Mouse (Mus musculus): Measurements from ENCODE around the gene Atg4c. TPM values are rescaled to one million over a fixed set of nuclear protein-coding genes. Genes with fewer than 3 reads are reported as not detected.

The Atg4c gene
- polyA plus RNA-seq, 1 experiment from 2014 or later, result 3.8 TPM

GRCm38 (mm10) chr4:99174265-99174664 is 19.5 kb upstream of the Atg4c start:
- no peaks in the 10 kb centered on the region for H3K9me3 ChIP-seq (replicated peaks)
- no peak overlapping the region for H3K4me2 ChIP-seq
- no peak overlapping the region for H3K4me3 ChIP-seq (replicated peaks)
- H3K4me1 ChIP-seq (replicated peaks), result no peaks in the 10 kb centered on the region
- no peaks in the 10 kb centered on the region for H3K27me3 ChIP-seq
- no peak for DNase-seq
- 72% methylated on average over 7 of the region's 7 CpGs for WGBS (ENCODE audit: insufficient replicate concordance)
- no peak for ATAC-seq (ENCODE audit: low read depth)
- no peak overlapping the region for H3K27ac ChIP-seq
- no peak overlapping the region for H3K9ac ChIP-seq
- no peaks in the 10 kb centered on the region for H3K36me3 ChIP-seq

GRCm38 (mm10) chr4:99176841-99177240 is 16.9 kb upstream of the Atg4c start:
- no peaks in the 10 kb centered on the region for H3K27me3 ChIP-seq
- no peak overlapping the region for H3K27ac ChIP-seq
- no peak overlapping the region for H3K4me3 ChIP-seq (replicated peaks)
- H3K9ac ChIP-seq, result no peak overlapping the region
- no peak overlapping the region for H3K4me2 ChIP-seq
- H3K4me1 ChIP-seq (replicated peaks), result no peaks in the 10 kb centered on the region
- WGBS (ENCODE audit: insufficient replicate concordance), result 55% methylated on average over 7 of the region's 7 CpGs
- no peaks in the 10 kb centered on the region for H3K36me3 ChIP-seq
- DNase-seq (no peak), ATAC-seq (ENCODE audit: low read depth) (no peak)
- no peaks in the 10 kb centered on the region for H3K9me3 ChIP-seq (replicated peaks)

- WGBS (ENCODE audit: insufficient replicate concordance), result 53% methylated on average over 4 of the region's 4 CpGs
- H3K4me3 ChIP-seq (replicated peaks), result no peak overlapping the region
- DNase-seq (no peak), ATAC-seq (ENCODE audit: low read depth) (no peak)
- no peaks in the 10 kb centered on the region for H3K9me3 ChIP-seq (replicated peaks)
- no peak overlapping the region for H3K9ac ChIP-seq
- no peaks in the 10 kb centered on the region for H3K27me3 ChIP-seq
- H3K27ac ChIP-seq, result no peak overlapping the region
- H3K4me2 ChIP-seq, result no peak overlapping the region
- H3K4me1 ChIP-seq (replicated peaks), result no peaks in the 10 kb centered on the region
- no peaks in the 10 kb centered on the region for H3K36me3 ChIP-seq
Observed at GRCm38 (mm10) chr4:99177255-99177654, 16.5 kb upstream of the Atg4c start.

GRCm38 (mm10) chr4:99178851-99179250 is 14.9 kb upstream of the Atg4c start:
- H3K27ac ChIP-seq, result no peak overlapping the region
- no peaks in the 10 kb centered on the region for H3K4me1 ChIP-seq (replicated peaks)
- ATAC-seq (ENCODE audit: low read depth), result no peak
- H3K36me3 ChIP-seq, result no peaks in the 10 kb centered on the region
- H3K4me2 ChIP-seq, result no peak overlapping the region
- 59% methylated on average over 5 of the region's 5 CpGs for WGBS (ENCODE audit: insufficient replicate concordance)
- no peaks in the 10 kb centered on the region for H3K27me3 ChIP-seq
- H3K9me3 ChIP-seq (replicated peaks), result no peaks in the 10 kb centered on the region
- H3K4me3 ChIP-seq (replicated peaks), result no peak overlapping the region
- no peak for DNase-seq
- H3K9ac ChIP-seq, result no peak overlapping the region

GRCm38 (mm10) chr4:99179446-99180120 is 14.2 kb upstream of the Atg4c start:
- WGBS (ENCODE audit: insufficient replicate concordance), result 69% methylated on average over 21 of the region's 21 CpGs
- Histone ChIP-seq H3K9me3 (replicated peaks) (no peaks in the 10 kb centered on the region), H3K27ac (no peak overlapping the region), H3K9ac (no peak overlapping the region), H3K36me3 (no peaks in the 10 kb centered on the region), H3K27me3 (no peaks in the 10 kb centered on the region), H3K4me1 (replicated peaks) (no peaks in the 10 kb centered on the region), H3K4me3 (replicated peaks) (no peak overlapping the region), H3K4me2 (no peak overlapping the region)
- DNase-seq (no peak), ATAC-seq (ENCODE audit: low read depth) (no peak)

GRCm38 (mm10) chr4:99180921-99181320 is 12.8 kb upstream of the Atg4c start:
- ATAC-seq (ENCODE audit: low read depth) (no peak), DNase-seq (no peak)
- no peak overlapping the region for H3K9ac ChIP-seq
- H3K27ac ChIP-seq, result no peak overlapping the region
- no peaks in the 10 kb centered on the region for H3K9me3 ChIP-seq (replicated peaks)
- H3K27me3 ChIP-seq, result no peaks in the 10 kb centered on the region
- H3K4me1 ChIP-seq (replicated peaks), result no peaks in the 10 kb centered on the region
- H3K36me3 ChIP-seq, result no peaks in the 10 kb centered on the region
- H3K4me3 ChIP-seq (replicated peaks), result no peak overlapping the region
- WGBS (ENCODE audit: insufficient replicate concordance), result 70% methylated on average over 5 of the region's 5 CpGs
- H3K4me2 ChIP-seq, result no peak overlapping the region

- Histone ChIP-seq H3K9me3 (replicated peaks) (no peaks in the 10 kb centered on the region), H3K4me2 (no peak overlapping the region), H3K27me3 (no peaks in the 10 kb centered on the region), H3K27ac (no peak overlapping the region), H3K36me3 (no peaks in the 10 kb centered on the region), H3K4me1 (replicated peaks) (no peaks in the 10 kb centered on the region), H3K9ac (no peak overlapping the region), H3K4me3 (replicated peaks) (no peak overlapping the region)
- WGBS (ENCODE audit: insufficient replicate concordance), result 66% methylated on average over 9 of the region's 9 CpGs
- DNase-seq (no peak), ATAC-seq (ENCODE audit: low read depth) (no peak)
Observed at GRCm38 (mm10) chr4:99181739-99182419, 11.9 kb upstream of the Atg4c start.

GRCm38 (mm10) chr4:99182660-99183431 is 10.9 kb upstream of the Atg4c start:
- no peaks in the 10 kb centered on the region for H3K9me3 ChIP-seq (replicated peaks)
- H3K27me3 ChIP-seq, result no peaks in the 10 kb centered on the region
- no peaks in the 10 kb centered on the region for H3K36me3 ChIP-seq
- no peak overlapping the region for H3K27ac ChIP-seq
- 69% methylated on average over 20 of the region's 20 CpGs for WGBS (ENCODE audit: insufficient replicate concordance)
- no peak overlapping the region for H3K4me2 ChIP-seq
- no peaks in the 10 kb centered on the region for H3K4me1 ChIP-seq (replicated peaks)
- H3K9ac ChIP-seq, result no peak overlapping the region
- H3K4me3 ChIP-seq (replicated peaks), result no peak overlapping the region
- DNase-seq (no peak), ATAC-seq (ENCODE audit: low read depth) (no peak)

- no peak overlapping the region for H3K4me3 ChIP-seq (replicated peaks)
- WGBS (ENCODE audit: insufficient replicate concordance), result 56% methylated on average over 4 of the region's 4 CpGs
- H3K4me1 ChIP-seq (replicated peaks), result no peaks in the 10 kb centered on the region
- no peak for DNase-seq
- ATAC-seq (ENCODE audit: low read depth), result no peak
- H3K9ac ChIP-seq, result no peak overlapping the region
- H3K4me2 ChIP-seq, result no peak overlapping the region
- H3K36me3 ChIP-seq, result no peaks in the 10 kb centered on the region
- no peak overlapping the region for H3K27ac ChIP-seq
- H3K27me3 ChIP-seq, result no peaks in the 10 kb centered on the region
- no peaks in the 10 kb centered on the region for H3K9me3 ChIP-seq (replicated peaks)
Observed at GRCm38 (mm10) chr4:99184678-99185077, 9.1 kb upstream of the Atg4c start.

- no peaks in the 10 kb centered on the region for H3K9me3 ChIP-seq (replicated peaks)
- WGBS (ENCODE audit: insufficient replicate concordance), result 55% methylated on average over 4 of the region's 4 CpGs
Observed at GRCm38 (mm10) chr4:99185305-99185704, 8.4 kb upstream of the Atg4c start.

GRCm38 (mm10) chr4:99186412-99187125 is 7.2 kb upstream of the Atg4c start:
- no peaks in the 10 kb centered on the region for H3K27me3 ChIP-seq
- no peak for ATAC-seq (ENCODE audit: low read depth)
- H3K4me2 ChIP-seq, result no peak overlapping the region
- WGBS (ENCODE audit: insufficient replicate concordance), result 75% methylated on average over 11 of the region's 11 CpGs
- H3K4me1 ChIP-seq (replicated peaks), result no peaks in the 10 kb centered on the region
- DNase-seq, result no peak
- H3K4me3 ChIP-seq (replicated peaks), result no peak overlapping the region
- H3K9ac ChIP-seq, result no peak overlapping the region
- H3K36me3 ChIP-seq, result no peaks in the 10 kb centered on the region
- H3K9me3 ChIP-seq (replicated peaks), result no peaks in the 10 kb centered on the region
- H3K27ac ChIP-seq, result no peak overlapping the region

More at GRCm38 (mm10) chr4:99185305-99185704, 8.4 kb upstream of the Atg4c start:
- no peak for DNase-seq
- Histone ChIP-seq H3K9ac (no peak overlapping the region), H3K4me3 (replicated peaks) (no peak overlapping the region), H3K36me3 (no peaks in the 10 kb centered on the region), H3K4me2 (no peak overlapping the region), H3K27ac (no peak overlapping the region), H3K27me3 (no peaks in the 10 kb centered on the region), H3K4me1 (replicated peaks) (no peaks in the 10 kb centered on the region)
- no peak for ATAC-seq (ENCODE audit: low read depth)
